ENCODE assay signal across 24 mouse cellular contexts in the genomic region with DNA sequence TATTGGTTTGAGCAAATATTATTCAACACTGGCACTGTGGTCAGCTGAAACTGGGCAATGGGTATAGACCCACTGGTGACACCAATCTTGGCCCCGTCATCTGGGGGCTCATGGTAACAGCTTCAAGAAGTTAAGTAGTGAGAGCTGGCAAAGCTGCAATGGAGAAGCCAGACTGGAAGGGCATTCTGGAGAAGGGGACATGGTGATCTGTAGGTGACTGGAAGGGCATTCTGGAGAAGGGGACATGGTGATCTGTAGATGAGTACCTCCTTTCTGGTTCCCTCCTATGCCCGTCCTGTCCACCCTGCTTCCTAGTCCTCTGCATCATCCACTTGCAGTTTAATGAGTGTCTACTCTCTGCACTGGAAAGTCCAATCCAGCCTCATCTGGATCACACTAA. TPM values are rescaled to one million over a fixed set of nuclear protein-coding genes. Genes with fewer than 3 reads are reported as not detected.
"Had no signal": no experiment of that assay in that cellular context is flagged by ENCODE, and none has a peak within 500 bp of the region (broad histone marks: within the 10 kb centered on the region; RNA-seq: fewer than 3 reads in every experiment).

No protein-coding gene starts in this region.

- DNase-seq: lung, adult 2 months; lung, postnatal 14 days; lung, postnatal 36 days; midbrain, embryonic 14.5 days; right cerebral cortex, postnatal 14 days; thymus, adult 2 months; thymus, postnatal 25 days; thymus, postnatal 4 days had no signal

- H3K4me3 ChIP-seq: lung, embryonic 15.5 days; midbrain, embryonic 12.5 days; neural tube, embryonic 12.5 days; stomach, embryonic 15.5 days had no signal

- H3K27me3 ChIP-seq: lung, embryonic 15.5 days; midbrain, embryonic 12.5 days; neural tube, embryonic 12.5 days; stomach, embryonic 15.5 days had no signal

- H3K9ac ChIP-seq: liver, embryonic 14.5 days; lung, embryonic 15.5 days; midbrain, embryonic 12.5 days; neural tube, embryonic 12.5 days; stomach, embryonic 15.5 days had no signal

- ATAC-seq: lung, postnatal 0 days had no signal

- H3K4me2 ChIP-seq: lung, embryonic 15.5 days; midbrain, embryonic 12.5 days; neural tube, embryonic 12.5 days; stomach, embryonic 15.5 days had no signal

- H3K27ac ChIP-seq: liver, embryonic 14.5 days; lung, embryonic 15.5 days; macrophage; midbrain, embryonic 12.5 days; neural tube, embryonic 12.5 days; stomach, embryonic 15.5 days; stomach, postnatal 0 days had no signal

- H3K9me3 ChIP-seq: lung, embryonic 15.5 days; midbrain, embryonic 12.5 days; neural tube, embryonic 12.5 days; stomach, embryonic 15.5 days had no signal

- H3K36me3 ChIP-seq: lung, embryonic 15.5 days; midbrain, embryonic 12.5 days; neural tube, embryonic 12.5 days; stomach, embryonic 15.5 days had no signal

RNA-seq across cellular contexts. Expression of a gene that starts 7.3 kb away (rescaled TPM):
- total RNA-seq: megakaryocyte progenitor cell, adult 5-6 weeks; midbrain, postnatal 0 days had no signal
- polyA plus RNA-seq: macrophage; midbrain, embryonic 14.5 days; midbrain, postnatal 0 days; neural tube, embryonic 12.5 days; testis, adult 2 months had no signal

RNA-seq across cellular contexts. Expression of a gene that starts 7.4 kb away (rescaled TPM):
- total RNA-seq: megakaryocyte progenitor cell, adult 5-6 weeks; midbrain, postnatal 0 days; monocyte, adult 5-6 weeks; neutrophil, adult 5-6 weeks had no signal
- polyA plus RNA-seq: lung, adult 2 months; lung, embryonic 15.5 days; lung, postnatal 0 days; macrophage; midbrain, embryonic 12.5 days; midbrain, embryonic 14.5 days; midbrain, postnatal 0 days; neural tube, embryonic 12.5 days; neural tube, embryonic 14.5 days; spleen, adult 2 months; stomach, embryonic 15.5 days; stomach, postnatal 0 days; testis, adult 2 months; thymus, adult 2 months; urinary bladder, adult 2 months had no signal

RNA-seq across cellular contexts. Expression of a gene that starts 10.9 kb away (rescaled TPM):
- total RNA-seq: midbrain, postnatal 0 days had no signal
- polyA plus RNA-seq: midbrain, embryonic 12.5 days had no signal
